Mouse (Mus musculus) heart, adult 2 months (tissue): ENCODE results near the gene Bicd2.

Source experiments
- EP300 ChIP-seq: fragments of 200-500 bp; IDR thresholded peaks from 2 replicates; pipeline ENCODE4 v1.6.1; 2011; ENCODE audit warnings: low read depth, low read length, control low read depth; ENCODE audit not compliant: insufficient read depth
- POLR2A ChIP-seq: fragments of 200-500 bp; IDR thresholded peaks from 2 replicates; pipeline ENCODE4 v1.6.1; 2011; ENCODE audit warnings: mild to moderate bottlenecking, low read depth, low read length, control low read depth; ENCODE audit not compliant: insufficient read depth

- TF ChIP-seq EP300 (no peak), POLR2A (no peak)
Measured at GRCm38 (mm10) chr13:49379301-49379700, 37.9 kb downstream of the Bicd2 start.
